Mouse (Mus musculus) macrophage (primary cell): ENCODE results near the gene Tmem87b. TPM values are rescaled to one million over a fixed set of nuclear protein-coding genes. Genes with fewer than 3 reads are reported as not detected.

Experiments
- H3K27ac ChIP-seq: fragments of 350-480 bp; formaldehyde crosslinking; 2 replicates; pipeline ENCODE4 v1.9.0; 2021
- H3K36me3 ChIP-seq: fragments of 350-480 bp; formaldehyde crosslinking; 2 replicates; pipeline ENCODE4 v1.9.0; 2021; ENCODE audit errors: inconsistent target
- H3K4me3 ChIP-seq: fragments of 350-480 bp; formaldehyde crosslinking; 2 replicates; pipeline ENCODE4 v1.9.0; 2021; ENCODE audit errors: inconsistent target
- H3K79me2 ChIP-seq: fragments of 350-480 bp; formaldehyde crosslinking; 2 replicates; pipeline ENCODE4 v1.9.0; 2021; ENCODE audit errors: inconsistent target
- WGBS: methylation state at CpG from one replicate; pipeline ENCODE4 v1.1.7; 2026; ENCODE audit warnings: inconsistent platforms; ENCODE audit not compliant: missing documents; 5-methylcytosine and 5-hydroxymethylcytosine counted together
- polyA plus RNA-seq: library from polyadenylated mRNA; stranded (reverse); fragments of 250-400 nt; gene quantifications from 3 replicates; pipeline ENCODE4 v1.2.4, GENCODE M21; 2018; ENCODE audit warnings: inconsistent platforms

Gene Tmem87b
- polyA plus RNA-seq, 1 experiment from 2014 or later, result 34.6 TPM

GRCm38 (mm10) chr2:128803441-128803840, 14.5 kb upstream of the Tmem87b start:
- Histone ChIP-seq H3K36me3 (peaks cover 42% of the 10 kb centered on the region), H3K27ac (peak overlapping the region; percentile 46), H3K4me3 (no peak overlapping the region), H3K79me2 (no peaks in the 10 kb centered on the region)
- WGBS, result 79% methylated on average over 4 of the region's 4 CpGs

- Histone ChIP-seq H3K79me2 (no peaks in the 10 kb centered on the region), H3K36me3 (peaks cover 23% of the 10 kb centered on the region), H3K4me3 (no peak overlapping the region), H3K27ac (peak overlapping the region; percentile 40)
- WGBS, result 75% methylated on average over 3 of the region's 4 CpGs
Measured at GRCm38 (mm10) chr2:128805341-128805740, 12.6 kb upstream of the Tmem87b start.

- WGBS, result 3% methylated on average over 8 of the region's 8 CpGs
- Histone ChIP-seq H3K27ac (peak overlapping the region; percentile 96), H3K36me3 (peaks cover 10% of the 10 kb centered on the region), H3K79me2 (no peaks in the 10 kb centered on the region), H3K4me3 (no peak overlapping the region)
Measured at GRCm38 (mm10) chr2:128806561-128806960, 11.4 kb upstream of the Tmem87b start.

- 79% methylated on average over 2 of the region's 2 CpGs for WGBS
- H3K27ac ChIP-seq, result no peak overlapping the region
- H3K4me3 ChIP-seq, result no peak overlapping the region
- H3K79me2 ChIP-seq, result no peaks in the 10 kb centered on the region
- H3K36me3 ChIP-seq, result no peaks in the 10 kb centered on the region
Measured at GRCm38 (mm10) chr2:128812761-128813160, 5.2 kb upstream of the Tmem87b start.

- peaks cover 23% of the 10 kb centered on the region for H3K79me2 ChIP-seq
- WGBS, result 89% methylated on average over 1 of the region's 1 CpGs
- no peak overlapping the region for H3K4me3 ChIP-seq
- H3K27ac ChIP-seq, result no peak overlapping the region
- no peaks in the 10 kb centered on the region for H3K36me3 ChIP-seq
Measured at GRCm38 (mm10) chr2:128816311-128816710, 1.6 kb upstream of the Tmem87b start.

- Histone ChIP-seq H3K79me2 (peaks cover 29% of the 10 kb centered on the region), H3K36me3 (no peaks in the 10 kb centered on the region), H3K4me3 (peak overlapping the region; percentile 35), H3K27ac (peak overlapping the region; percentile 84)
- WGBS, result 48% methylated on average over 6 of the region's 6 CpGs
Measured at GRCm38 (mm10) chr2:128816916-128817315, 1.0 kb upstream of the Tmem87b start.

GRCm38 (mm10) chr2:128817387-128817785, 532 bp upstream of the Tmem87b start:
- H3K79me2 ChIP-seq, result peaks cover 34% of the 10 kb centered on the region
- peak overlapping the region; percentile 35 for H3K4me3 ChIP-seq
- 0% methylated on average over 7 of the region's 7 CpGs for WGBS
- H3K27ac ChIP-seq, result peak overlapping the region; percentile 84
- no peaks in the 10 kb centered on the region for H3K36me3 ChIP-seq

- WGBS, result 11% methylated on average over 13 of the region's 14 CpGs
- Histone ChIP-seq H3K79me2 (peaks cover 51% of the 10 kb centered on the region), H3K27ac (peak overlapping the region; percentile 99), H3K4me3 (peak overlapping the region; percentile 88), H3K36me3 (peaks cover 11% of the 10 kb centered on the region; the same call in 1 of the 2 replicates)
Measured at GRCm38 (mm10) chr2:128818956-128819643, 1.2 kb downstream of the Tmem87b start.

GRCm38 (mm10) chr2:128820631-128821030, 2.7 kb downstream of the Tmem87b start:
- WGBS, result 76% methylated on average over 2 of the region's 2 CpGs
- peak overlapping the region; percentile 88; the same call in 1 of the 2 replicates for H3K4me3 ChIP-seq
- H3K79me2 ChIP-seq, result peaks cover 66% of the 10 kb centered on the region
- peak overlapping the region; percentile 99 for H3K27ac ChIP-seq
- H3K36me3 ChIP-seq, result peaks cover 16% of the 10 kb centered on the region; the same call in 1 of the 2 replicates

GRCm38 (mm10) chr2:128823893-128824292, 6.0 kb downstream of the Tmem87b start:
- no peak overlapping the region for H3K4me3 ChIP-seq
- H3K27ac ChIP-seq, result no peak overlapping the region
- 94% methylated on average over 4 of the region's 5 CpGs for WGBS
- H3K79me2 ChIP-seq, result peaks cover 90% of the 10 kb centered on the region
- peaks cover 31% of the 10 kb centered on the region; the same call in 1 of the 2 replicates for H3K36me3 ChIP-seq

- 100% methylated on average over 1 of the region's 1 CpGs for WGBS
- no peak overlapping the region for H3K4me3 ChIP-seq
Measured at GRCm38 (mm10) chr2:128827787-128828186, 9.9 kb downstream of the Tmem87b start.

GRCm38 (mm10) chr2:128832611-128833010, 14.7 kb downstream of the Tmem87b start:
- Histone ChIP-seq H3K27ac (peak overlapping the region; percentile 42), H3K36me3 (peaks cover 79% of the 10 kb centered on the region), H3K79me2 (peaks cover 59% of the 10 kb centered on the region; the same call in 1 of the 2 replicates), H3K4me3 (no peak overlapping the region)
- 96% methylated on average over 3 of the region's 3 CpGs for WGBS

More at GRCm38 (mm10) chr2:128827787-128828186, 9.9 kb downstream of the Tmem87b start:
- peaks cover 64% of the 10 kb centered on the region; the same call in 1 of the 2 replicates for H3K36me3 ChIP-seq
- H3K79me2 ChIP-seq, result peaks cover 84% of the 10 kb centered on the region
- H3K27ac ChIP-seq, result 0 out of 2 replicates have a peak overlapping the region, but pooled peaks have one; percentile 17

GRCm38 (mm10) chr2:128833035-128833434, 15.1 kb downstream of the Tmem87b start:
- H3K4me3 ChIP-seq, result no peak overlapping the region
- H3K27ac ChIP-seq, result peak overlapping the region; percentile 42
- peaks cover 81% of the 10 kb centered on the region for H3K36me3 ChIP-seq
- WGBS, result 90% methylated on average over 2 of the region's 2 CpGs
- H3K79me2 ChIP-seq, result peaks cover 56% of the 10 kb centered on the region; the same call in 1 of the 2 replicates

- H3K79me2 ChIP-seq, result peaks cover 56% of the 10 kb centered on the region; the same call in 1 of the 2 replicates
- H3K36me3 ChIP-seq, result peaks cover 82% of the 10 kb centered on the region
- H3K4me3 ChIP-seq, result no peak overlapping the region
- 87% methylated on average over 2 of the region's 2 CpGs for WGBS
- H3K27ac ChIP-seq, result peak overlapping the region; percentile 16
Measured at GRCm38 (mm10) chr2:128833435-128833834, 15.5 kb downstream of the Tmem87b start.

GRCm38 (mm10) chr2:128837531-128837930, 19.6 kb downstream of the Tmem87b start:
- Histone ChIP-seq H3K79me2 (peaks cover 25% of the 10 kb centered on the region; the same call in 1 of the 2 replicates), H3K27ac (no peak overlapping the region), H3K36me3 (peaks cover 82% of the 10 kb centered on the region), H3K4me3 (no peak overlapping the region)
- WGBS, result 95% methylated on average over 8 of the region's 8 CpGs
